Mouse (Mus musculus) right cerebral cortex, adult 18-20 months (tissue): ENCODE results near the gene Snd1.

ENCODE experiments used
- DNase-seq: peaks from one replicate; pipeline ENCODE4 v3.0.0; 2022; ENCODE audit warnings: mixed read lengths

The Snd1 gene

GRCm38 (mm10) chr6:28876492-28876891, 401.6 kb downstream of the Snd1 start:
- no peak for DNase-seq

GRCm38 (mm10) chr6:28877945-28878666, 403.2 kb downstream of the Snd1 start:
- peak; percentile 46 for DNase-seq

GRCm38 (mm10) chr6:28879315-28879714, 404.4 kb downstream of the Snd1 start:
- DNase-seq: no peak

- no peak for DNase-seq
These were observed 406.0 kb downstream of the Snd1 start for GRCm38 (mm10) chr6:28880909-28881308.

GRCm38 (mm10) chr6:28883518-28883917, 408.6 kb downstream of the Snd1 start:
- no peak for DNase-seq

- no peak for DNase-seq
These were observed 411.9 kb downstream of the Snd1 start for GRCm38 (mm10) chr6:28886724-28887440.

- DNase-seq: no peak
These were observed 415.5 kb downstream of the Snd1 start for GRCm38 (mm10) chr6:28890426-28890825.

- DNase-seq: no peak
These were observed 416.5 kb downstream of the Snd1 start for GRCm38 (mm10) chr6:28891480-28891879.

GRCm38 (mm10) chr6:28895004-28895515, 420.1 kb downstream of the Snd1 start:
- no peak for DNase-seq

GRCm38 (mm10) chr6:28895726-28896125, 420.8 kb downstream of the Snd1 start:
- DNase-seq: no peak

GRCm38 (mm10) chr6:28896762-28897320, 421.9 kb downstream of the Snd1 start:
- no peak for DNase-seq

GRCm38 (mm10) chr6:28897326-28898085, 422.6 kb downstream of the Snd1 start:
- no peak for DNase-seq

GRCm38 (mm10) chr6:28898836-28899235, 423.9 kb downstream of the Snd1 start:
- DNase-seq: peak; percentile 35

- no peak for DNase-seq
These were observed 427.6 kb downstream of the Snd1 start for GRCm38 (mm10) chr6:28902573-28902972.

GRCm38 (mm10) chr6:28904417-28904816, 429.5 kb downstream of the Snd1 start:
- DNase-seq: no peak

- DNase-seq: no peak
These were observed 430.4 kb downstream of the Snd1 start for GRCm38 (mm10) chr6:28905301-28905700.

- no peak for DNase-seq
These were observed 434.9 kb downstream of the Snd1 start for GRCm38 (mm10) chr6:28909866-28910265.

- DNase-seq: no peak
These were observed 440.0 kb downstream of the Snd1 start for GRCm38 (mm10) chr6:28914981-28915380.

GRCm38 (mm10) chr6:28916630-28917029, 441.7 kb downstream of the Snd1 start:
- DNase-seq: no peak

- DNase-seq: no peak
These were observed 444.4 kb downstream of the Snd1 start for GRCm38 (mm10) chr6:28919346-28919745.

- DNase-seq: no peak
These were observed 447.4 kb downstream of the Snd1 start for GRCm38 (mm10) chr6:28922371-28922770.

GRCm38 (mm10) chr6:28923091-28923824, 448.3 kb downstream of the Snd1 start:
- no peak for DNase-seq
